Mouse (Mus musculus): Measurements from ENCODE around the gene Slc44a2.
"Not testable (repeated sequence)": the region's sequence is repeated elsewhere in the genome, so short reads cannot be mapped to it uniquely, and the experiment has no call there.

Slc44a2 gene

GRCm38 (mm10) chr9:21290589-21290988 lies 29.9 kb upstream of the Slc44a2 start:
- Histone ChIP-seq H3K27me3 (ENCODE audit: insufficient read depth, low read length) (no peaks in the 10 kb centered on the region), H3K36me3 (ENCODE audit: insufficient read depth, low read length) (peaks cover 23% of the 10 kb centered on the region), H3K4me3 (replicated peaks; ENCODE audit: low read length) (peak overlapping the region; percentile 90), H3K9me3 (ENCODE audit: low read length) (no peaks in the 10 kb centered on the region), H3K4me1 (replicated peaks; ENCODE audit: low read depth, low read length) (peaks cover 48% of the 10 kb centered on the region)
- no peak for TF ChIP-seq NANOG (IDR thresholded peaks at IDR 0.05; ENCODE audit: borderline replicate concordance, low read length)
- no peak for TF ChIP-seq CTCF (conservative IDR thresholded peaks at IDR 0.05; ENCODE audit: low read length)
- no peak for TF ChIP-seq POU5F1 (IDR thresholded peaks at IDR 0.05; ENCODE audit: borderline replicate concordance, low read length)

- Histone ChIP-seq H3K36me3 (ENCODE audit: insufficient read depth, low read length) (peaks cover 18% of the 10 kb centered on the region), H3K9me3 (ENCODE audit: low read length) (no peaks in the 10 kb centered on the region), H3K4me1 (replicated peaks; ENCODE audit: low read depth, low read length) (peaks cover 43% of the 10 kb centered on the region), H3K4me3 (replicated peaks; ENCODE audit: low read length) (peak within 1 kb of the TSS; percentile 90), H3K27me3 (ENCODE audit: insufficient read depth, low read length) (no peaks in the 10 kb centered on the region)
- no peak for TF ChIP-seq POU5F1 (IDR thresholded peaks at IDR 0.05; ENCODE audit: borderline replicate concordance, low read length)
- TF ChIP-seq CTCF (conservative IDR thresholded peaks at IDR 0.05; ENCODE audit: low read length): no peak
- TF ChIP-seq NANOG (IDR thresholded peaks at IDR 0.05; ENCODE audit: borderline replicate concordance, low read length): no peak
These were observed 29.3 kb upstream of the Slc44a2 start, which contains the start of gene Cdkn2d for GRCm38 (mm10) chr9:21291022-21291787. TSS of gene Cdkn2d (minus strand) at chr9:21291407.

DNA sequence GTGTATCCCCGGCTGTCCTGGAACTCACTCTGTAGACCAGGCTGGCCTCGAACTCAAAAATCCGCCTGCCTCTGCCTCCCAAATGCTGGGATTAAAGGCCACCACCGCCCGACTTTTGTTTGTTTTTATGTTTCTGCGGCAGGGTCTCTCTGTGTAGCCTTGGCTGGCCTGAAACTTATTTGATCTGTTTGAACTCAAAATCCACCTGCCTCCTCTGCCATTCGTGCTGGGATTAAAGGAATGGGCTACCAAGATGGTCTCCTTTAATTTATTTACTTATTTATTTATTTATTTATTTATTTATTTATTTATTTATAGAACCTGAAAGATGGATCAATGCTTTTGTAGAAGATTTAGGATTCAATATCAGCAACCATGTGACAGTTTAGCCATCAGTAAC lies 28.6 kb upstream of the Slc44a2 start:
- not testable (repeated sequence) for H3K9me3 ChIP-seq (ENCODE audit: low read length); H3K27me3 ChIP-seq (ENCODE audit: insufficient read depth, low read length)
- peak overlapping the region; percentile 79 for H3K4me3 ChIP-seq (replicated peaks; ENCODE audit: low read length)
- H3K4me1 ChIP-seq (replicated peaks; ENCODE audit: low read depth, low read length): peaks cover 38% of the 10 kb centered on the region
- H3K36me3 ChIP-seq (ENCODE audit: insufficient read depth, low read length): peaks cover 14% of the 10 kb centered on the region

GRCm38 (mm10) chr9:21292271-21292670 lies 28.2 kb upstream of the Slc44a2 start:
- Histone ChIP-seq H3K36me3 (ENCODE audit: insufficient read depth, low read length) (peaks cover 12% of the 10 kb centered on the region), H3K4me3 (replicated peaks; ENCODE audit: low read length) (peak overlapping the region; percentile 79; the same call in 1 of the 2 replicates), H3K9me3 (ENCODE audit: low read length) (no peaks in the 10 kb centered on the region), H3K27me3 (ENCODE audit: insufficient read depth, low read length) (no peaks in the 10 kb centered on the region), H3K4me1 (replicated peaks; ENCODE audit: low read depth, low read length) (peaks cover 38% of the 10 kb centered on the region)
- TF ChIP-seq CTCF (conservative IDR thresholded peaks at IDR 0.05; ENCODE audit: low read length) (no peak), NANOG (IDR thresholded peaks at IDR 0.05; ENCODE audit: borderline replicate concordance, low read length) (no peak), POU5F1 (IDR thresholded peaks at IDR 0.05; ENCODE audit: borderline replicate concordance, low read length) (no peak)

DNA sequence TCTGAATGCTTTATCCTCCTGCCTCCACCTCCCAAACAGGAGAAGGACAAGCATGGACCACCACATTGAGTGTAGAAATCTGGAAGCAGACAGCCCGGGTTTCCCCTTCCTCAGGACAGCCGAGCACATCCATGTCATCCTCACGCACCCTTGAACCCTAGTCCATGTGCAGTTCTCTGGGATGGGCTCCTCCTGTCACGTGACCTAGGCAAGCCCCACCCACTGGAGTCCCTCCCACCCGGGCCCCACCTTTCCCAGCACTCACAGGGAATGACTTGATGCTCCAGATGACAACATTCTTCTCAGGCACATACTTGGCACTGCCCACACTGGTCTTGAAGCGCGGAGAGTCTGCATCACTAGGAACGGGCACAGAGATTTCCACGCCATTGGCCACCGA lies 21.5 kb upstream of the Slc44a2 start:
- no peak for TF ChIP-seq POU5F1 (IDR thresholded peaks at IDR 0.05; ENCODE audit: borderline replicate concordance, low read length)
- no peak for TF ChIP-seq CTCF (conservative IDR thresholded peaks at IDR 0.05; ENCODE audit: low read length)
- no peak for TF ChIP-seq NANOG (IDR thresholded peaks at IDR 0.05; ENCODE audit: borderline replicate concordance, low read length)
- H3K27me3 ChIP-seq (ENCODE audit: insufficient read depth, low read length): no peaks in the 10 kb centered on the region
- no peak overlapping the region for H3K4me3 ChIP-seq (replicated peaks; ENCODE audit: low read length)
- H3K9me3 ChIP-seq (ENCODE audit: low read length): no peaks in the 10 kb centered on the region
- H3K4me1 ChIP-seq (replicated peaks; ENCODE audit: low read depth, low read length): peaks cover 19% of the 10 kb centered on the region
- H3K36me3 ChIP-seq (ENCODE audit: insufficient read depth, low read length): 0 out of 2 replicates have a peak, but pooled peaks cover 3% of the 10 kb centered on the region

GRCm38 (mm10) chr9:21305065-21305464 lies 15.4 kb upstream of the Slc44a2 start:
- Histone ChIP-seq H3K27me3 (ENCODE audit: insufficient read depth, low read length) (no peaks in the 10 kb centered on the region), H3K36me3 (ENCODE audit: insufficient read depth, low read length) (no peaks in the 10 kb centered on the region)
- TF ChIP-seq POU5F1 (IDR thresholded peaks at IDR 0.05; ENCODE audit: borderline replicate concordance, low read length) (no peak), NANOG (IDR thresholded peaks at IDR 0.05; ENCODE audit: borderline replicate concordance, low read length) (no peak), CTCF (conservative IDR thresholded peaks at IDR 0.05; ENCODE audit: low read length) (no peak)

DNA sequence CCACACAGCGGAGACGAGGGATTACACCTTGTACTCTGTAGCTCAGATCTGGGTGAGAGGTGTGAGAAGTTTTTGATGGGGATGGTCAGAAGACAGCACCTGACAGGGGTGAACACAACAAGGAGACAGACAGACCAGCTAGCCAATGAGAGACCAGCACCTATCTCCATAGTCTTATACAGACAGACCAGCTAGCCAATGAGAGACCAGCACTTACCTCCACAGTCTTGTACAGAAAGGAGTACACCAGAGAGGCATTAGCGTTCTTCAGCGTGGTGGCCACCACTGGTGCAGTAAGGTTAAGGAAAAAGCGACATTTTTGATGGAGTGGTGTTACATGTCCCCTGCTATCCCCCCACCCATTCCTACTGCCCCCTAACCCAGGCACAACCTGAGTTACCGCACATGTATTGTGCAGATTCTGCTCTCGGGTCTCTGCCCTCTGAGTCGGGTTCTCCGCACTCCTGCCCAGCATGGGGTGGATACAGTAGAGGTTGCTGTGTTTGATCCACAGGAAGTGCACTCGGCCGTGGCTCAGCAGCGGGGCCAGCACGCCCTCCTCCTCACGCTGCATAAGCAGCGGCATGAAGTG lies 11.3 kb upstream of the Slc44a2 start:
- TF ChIP-seq CTCF (conservative IDR thresholded peaks at IDR 0.05; ENCODE audit: low read length) (no peak), POU5F1 (IDR thresholded peaks at IDR 0.05; ENCODE audit: borderline replicate concordance, low read length) (no peak), NANOG (IDR thresholded peaks at IDR 0.05; ENCODE audit: borderline replicate concordance, low read length) (no peak)
- H3K4me1 ChIP-seq (replicated peaks; ENCODE audit: low read depth, low read length): peaks cover 47% of the 10 kb centered on the region
- no peaks in the 10 kb centered on the region for H3K36me3 ChIP-seq (ENCODE audit: insufficient read depth, low read length)
- peaks cover 7% of the 10 kb centered on the region; the same call in 1 of the 2 replicates for H3K9me3 ChIP-seq (ENCODE audit: low read length)
- H3K4me3 ChIP-seq (replicated peaks; ENCODE audit: low read length): peak overlapping the region; percentile 76
- peaks cover 18% of the 10 kb centered on the region for H3K27me3 ChIP-seq (ENCODE audit: insufficient read depth, low read length)

More at GRCm38 (mm10) chr9:21305065-21305464, 15.4 kb upstream of the Slc44a2 start:
- Histone ChIP-seq H3K9me3 (ENCODE audit: low read length) (peaks cover 7% of the 10 kb centered on the region; the same call in 1 of the 2 replicates), H3K4me3 (replicated peaks; ENCODE audit: low read length) (no peak overlapping the region), H3K4me1 (replicated peaks; ENCODE audit: low read depth, low read length) (peaks cover 20% of the 10 kb centered on the region)

GRCm38 (mm10) chr9:21311695-21312094 lies 8.8 kb upstream of the Slc44a2 start:
- no peak for TF ChIP-seq NANOG (IDR thresholded peaks at IDR 0.05; ENCODE audit: borderline replicate concordance, low read length)
- no peak for TF ChIP-seq CTCF (conservative IDR thresholded peaks at IDR 0.05; ENCODE audit: low read length)
- no peak for TF ChIP-seq POU5F1 (IDR thresholded peaks at IDR 0.05; ENCODE audit: borderline replicate concordance, low read length)
- H3K36me3 ChIP-seq (ENCODE audit: insufficient read depth, low read length): no peaks in the 10 kb centered on the region
- peaks cover 66% of the 10 kb centered on the region for H3K4me1 ChIP-seq (replicated peaks; ENCODE audit: low read depth, low read length)
- H3K9me3 ChIP-seq (ENCODE audit: low read length): no peaks in the 10 kb centered on the region
- H3K27me3 ChIP-seq (ENCODE audit: insufficient read depth, low read length): peaks cover 18% of the 10 kb centered on the region
- H3K4me3 ChIP-seq (replicated peaks; ENCODE audit: low read length): peak overlapping the region; percentile 81
